Mouse (Mus musculus): ENCODE results near the gene Tlr9. TPM values are rescaled to one million over a fixed set of nuclear protein-coding genes. Genes with fewer than 3 reads are reported as not detected.
A peak's percentile ranks its signal among the peaks of the same experiment; 100 is the strongest.

The Tlr9 gene
- polyA plus RNA-seq, 1 experiment from 2014 or later = 0.07 TPM

DNA sequence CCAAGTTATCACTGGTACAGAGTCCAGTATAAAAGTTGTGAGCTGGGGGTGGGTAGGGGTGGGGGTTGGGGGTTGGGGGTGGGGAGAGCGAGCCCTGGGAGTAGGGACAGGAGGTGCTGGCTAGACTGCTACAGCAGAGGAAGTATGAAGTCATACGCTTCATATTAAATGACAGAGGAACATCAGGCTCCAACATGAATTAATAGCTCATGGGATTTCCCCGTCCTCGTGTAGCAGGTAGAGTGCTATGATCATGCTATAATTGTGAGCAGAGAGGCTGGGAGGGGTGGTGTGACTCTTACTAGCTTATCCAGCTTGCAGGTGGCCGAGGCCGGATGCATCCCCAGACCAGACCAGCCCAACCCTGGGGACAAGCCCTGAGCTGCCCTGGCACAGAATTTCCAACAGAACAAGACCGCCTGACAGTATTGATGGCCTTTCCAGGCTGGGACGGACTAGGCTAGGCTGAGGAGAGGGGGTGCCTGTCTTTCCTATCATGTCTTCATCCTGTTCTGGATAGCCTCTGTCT lies 52.3 kb downstream of the Tlr9 start:
- Histone ChIP-seq H3K27ac (no peak overlapping the region), H3K9me3 (replicated peaks; ENCODE audit: low read length) (no peaks in the 10 kb centered on the region), H3K36me3 (ENCODE audit: insufficient read depth, low read length) (no peaks in the 10 kb centered on the region), H3K9ac (ENCODE audit: low read depth, low read length) (no peak overlapping the region), H3K27me3 (ENCODE audit: insufficient read depth, low read length) (no peaks in the 10 kb centered on the region), H3K4me1 (replicated peaks; ENCODE audit: insufficient read depth, low read length) (no peaks in the 10 kb centered on the region), H3K4me2 (ENCODE audit: low read length) (no peak overlapping the region), H3K4me3 (replicated peaks; ENCODE audit: low read depth, low read length) (no peak overlapping the region)
- TF ChIP-seq CTCF (IDR thresholded peaks at IDR 0.05; ENCODE audit: low read depth) = no peak
- ATAC-seq (replicated peaks; ENCODE audit: low FRiP score, low read depth) (no peak), DNase-seq (ENCODE audit: low spot score) (no peak)
- WGBS = 79% methylated on average over 8 of the region's 8 CpGs

DNA sequence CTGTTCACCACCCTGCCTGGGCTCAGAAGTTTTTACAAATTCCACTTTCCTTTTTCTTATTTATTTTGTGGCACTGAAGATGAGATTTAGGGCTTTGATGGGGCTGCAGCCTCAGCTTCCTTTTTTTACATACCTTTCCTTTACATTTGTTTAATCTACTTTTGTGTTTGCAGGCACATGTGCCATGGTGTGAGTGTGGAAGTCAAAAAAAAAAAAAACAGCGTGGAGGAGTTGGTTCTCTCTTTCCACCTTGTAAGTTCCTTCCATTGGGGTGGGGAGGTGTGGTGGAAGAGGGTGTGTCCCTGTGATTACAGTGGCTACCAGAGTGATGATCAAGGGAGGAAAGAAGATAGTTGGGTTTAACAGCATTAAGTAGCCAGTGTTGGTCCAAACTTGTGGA lies 53.4 kb downstream of the Tlr9 start:
- H3K27me3 ChIP-seq (ENCODE audit: insufficient read depth, low read length) = no peaks in the 10 kb centered on the region
- TF ChIP-seq CTCF (IDR thresholded peaks at IDR 0.05; ENCODE audit: low read depth) = no peak
- no peak overlapping the region for H3K9ac ChIP-seq (ENCODE audit: low read depth, low read length)
- DNase-seq (ENCODE audit: low spot score) = no peak
- no peak overlapping the region for H3K4me3 ChIP-seq (replicated peaks; ENCODE audit: low read depth, low read length)
- WGBS = 60% methylated on average over 1 of the region's 1 CpGs
- H3K27ac ChIP-seq = no peak overlapping the region
- H3K9me3 ChIP-seq (replicated peaks; ENCODE audit: low read length) = no peaks in the 10 kb centered on the region
- H3K36me3 ChIP-seq (ENCODE audit: insufficient read depth, low read length) = no peaks in the 10 kb centered on the region
- H3K4me2 ChIP-seq (ENCODE audit: low read length) = no peak overlapping the region
- no peak for ATAC-seq (replicated peaks; ENCODE audit: low FRiP score, low read depth)
- H3K4me1 ChIP-seq (replicated peaks; ENCODE audit: insufficient read depth, low read length) = no peaks in the 10 kb centered on the region

MicroRNAs within 50 kb of the gene (microRNA counts, 519-probe panel; counts per million panel counts)
- microRNA mmu-let-7g = 7,943 counts per million, percentile 98 among the panel's probes with 10 or more counts

Small RNAs within 50 kb of the gene (microRNA-seq; reads per million reads assigned to microRNA genes)
- 61,765 reads per million, percentile 99 among the genes with 10 or more reads in this experiment for gene Mirlet7g

Other genes starting within 250 kb of the Tlr9 start
- 0.86 and 1.5 TPM in 2 replicates for gene Col6a4, start 125.8 kb upstream of the Tlr9 start, polyA plus RNA-seq (2015; fragmentation: Nextera tagmentation; extraction: Ambion mirVana)
- gene Glyctk, start 64.5 kb upstream of the Tlr9 start, polyA plus RNA-seq (2015; fragmentation: Nextera tagmentation; extraction: Ambion mirVana) = 11.5 and 14.4 TPM in 2 replicates
- gene Wdr82, start 51.7 kb upstream of the Tlr9 start, polyA plus RNA-seq (2015; fragmentation: Nextera tagmentation; extraction: Ambion mirVana) = 16.9 and 18.5 TPM in 2 replicates
- gene Ppm1m, start 22.9 kb upstream of the Tlr9 start, polyA plus RNA-seq (2015; fragmentation: Nextera tagmentation; extraction: Ambion mirVana) = 33.2 and 35.5 TPM in 2 replicates
- 44.0 and 51.1 TPM in 2 replicates for gene Twf2, start 19.5 kb upstream of the Tlr9 start, polyA plus RNA-seq (2015; fragmentation: Nextera tagmentation; extraction: Ambion mirVana)
- 142 and 152 TPM in 2 replicates for gene Alas1, start 26.1 kb downstream of the Tlr9 start, polyA plus RNA-seq (2015; fragmentation: Nextera tagmentation; extraction: Ambion mirVana)
- gene Poc1a, start 58.5 kb downstream of the Tlr9 start, polyA plus RNA-seq (2015; fragmentation: Nextera tagmentation; extraction: Ambion mirVana) = 13.1 and 14.5 TPM in 2 replicates
- gene Dusp7, start 146.0 kb downstream of the Tlr9 start, polyA plus RNA-seq (2015; fragmentation: Nextera tagmentation; extraction: Ambion mirVana) = 15.1 and 15.8 TPM in 2 replicates
- gene Rpl29, start 206.9 kb downstream of the Tlr9 start, polyA plus RNA-seq (2015; fragmentation: Nextera tagmentation; extraction: Ambion mirVana) = 1,104 and 1,207 TPM in 2 replicates
- gene Acy1, start 215.7 kb downstream of the Tlr9 start, polyA plus RNA-seq (2015; fragmentation: Nextera tagmentation; extraction: Ambion mirVana) = 62.9 and 67.0 TPM in 2 replicates
- 72.8 and 75.2 TPM in 2 replicates for gene Abhd14b, start 224.9 kb downstream of the Tlr9 start, polyA plus RNA-seq (2015; fragmentation: Nextera tagmentation; extraction: Ambion mirVana)
- gene Abhd14a, start 225.1 kb downstream of the Tlr9 start, polyA plus RNA-seq (2015; fragmentation: Nextera tagmentation; extraction: Ambion mirVana) = 57.0 and 60.8 TPM in 2 replicates
- gene Pcbp4, start 230.7 kb downstream of the Tlr9 start, polyA plus RNA-seq (2015; fragmentation: Nextera tagmentation; extraction: Ambion mirVana) = 78.6 and 79.7 TPM in 2 replicates
- gene Gpr62, start 243.3 kb downstream of the Tlr9 start, polyA plus RNA-seq (2015; fragmentation: Nextera tagmentation; extraction: Ambion mirVana) = 0.52 and 0.91 TPM in 2 replicates

All from kidney, postnatal 0 days (tissue).